Mouse (Mus musculus) heart, postnatal 0 days (tissue): ENCODE data around the gene Mrpl48. TPM values are rescaled to one million over a fixed set of nuclear protein-coding genes. Genes with fewer than 3 reads are reported as not detected.

Source experiments
- ATAC-seq: fragments of 200-750 bp; cut with Nextera tagmentation; 2 replicates; pipeline ENCODE4 v1.8.0; 2017; ENCODE audit warnings: low read depth, moderate number of reproducible peaks, moderate library complexity; ENCODE audit not compliant: insufficient read depth
- DNase-seq: peaks from one replicate; pipeline ENCODE4 v3.0.0-alpha.2; 2016; ENCODE audit warnings: low spot score
- H3K27ac ChIP-seq: fragments of 300-500 bp; sonication (generic); 2 replicates; pipeline ENCODE4 v1.5.1; 2014; ENCODE audit warnings: low read depth, mild to moderate bottlenecking
- H3K27me3 ChIP-seq: fragments of 300-500 bp; sonication (generic); 2 replicates; pipeline ENCODE4 v1.6.1; 2014; ENCODE audit warnings: low read length, mixed read lengths; ENCODE audit not compliant: control insufficient read depth, insufficient read depth
- H3K36me3 ChIP-seq: fragments of 300-500 bp; sonication (generic); replicated peaks from 2 replicates; pipeline ENCODE4 v1.6.1; 2014; ENCODE audit warnings: low read length, mixed read lengths; ENCODE audit not compliant: control insufficient read depth, insufficient read depth
- H3K4me1 ChIP-seq: fragments of 300-500 bp; sonication (generic); 2 replicates; pipeline ENCODE4 v1.6.1; 2014; ENCODE audit warnings: antibody characterized with exemption; ENCODE audit not compliant: control insufficient read depth, insufficient read depth
- H3K4me2 ChIP-seq: fragments of 300-500 bp; sonication (generic); 2 replicates; pipeline ENCODE4 v1.6.1; 2014; ENCODE audit warnings: low read depth, mild to moderate bottlenecking, low read length, moderate library complexity
- H3K4me3 ChIP-seq: fragments of 300-500 bp; sonication (generic); 2 replicates; pipeline ENCODE4 v1.5.1; 2014; ENCODE audit warnings: low read depth, low read length
- H3K9ac ChIP-seq: fragments of 300-500 bp; sonication (generic); replicated peaks from 2 replicates; pipeline ENCODE4 v1.6.1; 2014; ENCODE audit warnings: low read depth, low read length, mixed read lengths
- H3K9me3 ChIP-seq: fragments of 300-500 bp; sonication (generic); replicated peaks from 2 replicates; pipeline ENCODE4 v1.6.1; 2016; ENCODE audit warnings: low read length; ENCODE audit not compliant: control insufficient read depth
- CTCF ChIP-seq: IDR thresholded peaks from 2 replicates; pipeline ENCODE4 v1.5.1; 2016; ENCODE audit warnings: antibody characterized with exemption, control low read depth, low read depth
- EP300 ChIP-seq: IDR thresholded peaks from 2 replicates; pipeline ENCODE4 v1.6.1; 2016; ENCODE audit warnings: antibody characterized with exemption, low read depth
- WGBS: fragments of 180-500 bp; shearing (Covaris S2); extraction: QIAGEN DNeasy Blood & Tissue Kit; methylation state at CpG from one replicate; pipeline ENCODE4 v1.1.7; 2014; 5-methylcytosine and 5-hydroxymethylcytosine counted together
- polyA plus RNA-seq: library from polyadenylated mRNA; unstranded; fragments of >200 nt; fragmentation: Nextera tagmentation; extraction: Ambion mirVana; gene quantifications from 2 replicates; pipeline ENCODE4 v1.2.1, GENCODE M21; 2015
- total RNA-seq: library from RNA; depleted of rRNA; stranded (reverse); fragments of >200 nt; gene quantifications from 2 replicates; pipeline ENCODE4 v1.2.3, GENCODE M21; 2014; ENCODE audit warnings: low replicate concordance

Mrpl48 gene
- total and polyA plus RNA-seq, 2 experiments from 2014 or later: 32.6 to 119 TPM

DNA sequence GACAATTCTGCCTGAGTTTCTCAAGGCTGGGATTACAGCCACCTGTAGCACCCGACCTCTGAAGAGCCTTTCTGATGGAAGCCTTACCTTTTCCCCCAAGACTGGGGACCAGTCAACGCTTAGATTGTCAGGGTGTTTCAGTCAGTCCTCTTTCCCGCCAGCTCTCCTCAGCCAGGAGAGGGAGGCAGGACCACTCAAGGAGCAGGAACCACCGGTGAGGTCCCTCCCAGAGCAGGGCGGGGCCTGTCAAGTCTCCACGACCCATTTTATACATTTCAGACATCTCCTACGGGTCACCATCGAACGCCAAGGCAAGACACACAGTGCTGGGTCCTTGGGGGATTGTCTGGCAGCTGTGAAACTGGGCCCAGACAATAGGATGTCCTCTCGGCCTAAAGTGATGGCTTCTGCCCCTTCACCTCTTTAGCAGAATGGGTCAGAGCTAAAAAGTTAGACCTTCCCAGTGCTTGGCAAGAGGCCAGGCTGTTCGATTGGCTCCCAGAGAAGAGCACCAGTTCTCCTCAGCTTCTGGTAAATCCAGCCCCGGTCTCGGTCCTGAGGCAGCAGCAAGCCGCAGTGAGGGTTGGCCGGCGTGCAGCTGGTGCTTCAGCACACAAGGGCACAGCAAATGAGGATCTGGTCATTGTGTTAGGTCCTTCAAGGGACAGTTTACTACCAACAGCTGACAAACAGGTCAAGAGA lies 107.7 kb downstream of the Mrpl48 start:
- Histone ChIP-seq H3K4me1 (peaks cover 13% of the 10 kb centered on the region), H3K9ac (no peak overlapping the region), H3K27me3 (no peaks in the 10 kb centered on the region), H3K36me3 (peaks cover 25% of the 10 kb centered on the region; the same call in 1 of the 2 replicates), H3K27ac (no peak overlapping the region), H3K4me2 (no peak overlapping the region), H3K9me3 (no peaks in the 10 kb centered on the region), H3K4me3 (no peak overlapping the region)
- DNase-seq: no peak
- no peak for ATAC-seq
- peak; percentile 48; the same call in 1 of the 2 replicates for TF ChIP-seq EP300
- TF ChIP-seq CTCF: no peak
- WGBS: 63% methylated on average over 16 of the region's 16 CpGs

DNA sequence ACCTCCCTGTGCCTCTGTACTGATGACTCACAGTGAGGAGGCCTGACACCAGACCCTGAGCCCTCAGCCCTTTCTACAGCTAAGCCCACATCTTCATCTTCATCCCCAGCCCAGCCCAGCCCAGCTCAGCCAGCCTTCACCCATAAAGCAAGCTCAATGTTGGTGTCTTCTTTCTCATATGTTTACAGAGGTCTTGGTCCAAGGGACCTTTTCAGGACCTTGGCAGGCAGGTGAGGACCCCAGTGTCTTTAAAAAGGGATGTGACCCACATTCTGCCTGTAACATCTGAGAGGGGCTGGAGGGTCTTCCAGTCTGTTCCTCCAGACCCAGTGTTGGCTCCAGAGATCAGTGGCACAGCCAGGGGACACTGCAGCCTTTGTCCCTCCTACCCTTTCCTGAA lies 108.6 kb downstream of the Mrpl48 start:
- H3K4me3 ChIP-seq: no peak overlapping the region
- no peak for ATAC-seq
- TF ChIP-seq CTCF: no peak
- TF ChIP-seq EP300: no peak

DNA sequence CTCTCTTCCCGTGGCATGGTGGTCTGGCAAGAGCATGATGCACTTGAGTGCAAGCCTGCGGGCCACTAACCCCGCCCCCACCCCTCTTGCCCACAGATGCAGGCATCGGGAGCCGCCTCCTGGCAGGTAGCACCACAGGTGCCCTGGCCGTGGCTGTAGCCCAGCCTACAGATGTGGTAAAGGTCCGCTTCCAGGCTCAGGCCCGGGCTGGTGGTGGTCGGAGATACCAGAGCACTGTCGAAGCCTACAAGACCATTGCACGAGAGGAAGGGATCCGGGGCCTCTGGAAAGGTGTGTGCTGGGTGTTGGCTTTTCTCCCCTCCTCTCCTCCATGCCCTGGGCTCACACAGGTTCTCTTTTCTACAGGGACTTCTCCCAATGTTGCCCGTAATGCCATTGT lies 110.1 kb downstream of the Mrpl48 start:
- Histone ChIP-seq H3K27me3 (no peaks in the 10 kb centered on the region), H3K27ac (no peak overlapping the region), H3K9me3 (no peaks in the 10 kb centered on the region), H3K36me3 (peaks cover 25% of the 10 kb centered on the region; the same call in 1 of the 2 replicates), H3K4me1 (peaks cover 21% of the 10 kb centered on the region), H3K4me3 (no peak overlapping the region), H3K4me2 (no peak overlapping the region), H3K9ac (no peak overlapping the region)
- 90% methylated on average over 13 of the region's 13 CpGs for WGBS
- DNase-seq (no peak), ATAC-seq (no peak)
- no peak for TF ChIP-seq CTCF
- TF ChIP-seq EP300: no peak

More for the DNA sequence above, 108.6 kb downstream of the Mrpl48 start:
- H3K4me2 ChIP-seq: no peak overlapping the region
- no peak overlapping the region for H3K27ac ChIP-seq
- peaks cover 16% of the 10 kb centered on the region for H3K4me1 ChIP-seq
- no peak for DNase-seq
- peaks cover 25% of the 10 kb centered on the region; the same call in 1 of the 2 replicates for H3K36me3 ChIP-seq
- no peak overlapping the region for H3K9ac ChIP-seq
- no peaks in the 10 kb centered on the region for H3K27me3 ChIP-seq
- no peaks in the 10 kb centered on the region for H3K9me3 ChIP-seq

DNA sequence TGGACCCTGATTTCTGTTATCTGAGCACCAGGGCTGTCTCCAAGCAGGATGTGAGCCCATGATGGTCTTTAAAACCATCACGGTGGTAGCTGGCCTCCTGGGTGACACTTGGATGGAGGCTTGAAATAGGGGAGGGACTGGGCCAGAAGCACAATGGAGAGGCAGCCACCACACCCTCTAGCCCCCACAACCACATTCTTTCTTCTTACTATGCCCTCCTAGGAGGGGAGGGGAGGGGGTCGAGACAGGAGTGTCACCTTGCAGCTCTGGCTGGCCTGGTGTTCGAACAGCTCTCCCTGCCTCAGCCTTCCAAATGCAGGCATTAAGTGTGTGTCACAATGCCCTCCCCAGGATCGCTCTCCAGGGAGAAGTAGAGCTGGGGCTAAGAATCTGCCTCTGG lies 110.7 kb downstream of the Mrpl48 start:
- Histone ChIP-seq H3K9me3 (no peaks in the 10 kb centered on the region), H3K36me3 (peaks cover 25% of the 10 kb centered on the region; the same call in 1 of the 2 replicates), H3K9ac (no peak overlapping the region), H3K27me3 (no peaks in the 10 kb centered on the region), H3K4me2 (no peak overlapping the region), H3K4me1 (peaks cover 21% of the 10 kb centered on the region), H3K4me3 (no peak overlapping the region), H3K27ac (no peak overlapping the region)
- 71% methylated on average over 4 of the region's 4 CpGs for WGBS
- DNase-seq (no peak), ATAC-seq (no peak)
- TF ChIP-seq EP300 (no peak), CTCF (no peak)

DNA sequence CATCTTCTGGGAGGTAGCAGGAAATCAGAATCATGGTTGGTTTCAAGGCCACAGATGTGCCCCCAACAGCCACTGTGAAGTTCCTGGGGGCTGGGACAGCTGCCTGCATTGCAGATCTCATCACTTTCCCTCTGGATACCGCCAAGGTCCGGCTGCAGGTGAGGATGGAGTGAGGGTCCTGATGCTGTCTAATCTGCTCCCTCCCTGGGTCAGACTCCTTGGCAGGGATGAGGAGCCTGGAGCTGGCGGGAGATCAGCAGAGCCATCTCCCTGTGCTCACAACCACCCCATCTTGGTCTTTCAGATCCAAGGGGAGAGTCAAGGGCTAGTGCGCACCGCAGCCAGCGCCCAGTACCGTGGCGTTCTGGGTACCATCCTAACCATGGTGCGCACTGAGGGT lies 111.3 kb downstream of the Mrpl48 start:
- TF ChIP-seq CTCF: no peak
- TF ChIP-seq EP300: no peak
- WGBS: 93% methylated on average over 9 of the region's 9 CpGs
- no peaks in the 10 kb centered on the region for H3K9me3 ChIP-seq
- H3K4me2 ChIP-seq: no peak overlapping the region
- no peaks in the 10 kb centered on the region for H3K27me3 ChIP-seq
- no peak overlapping the region for H3K27ac ChIP-seq
- no peak overlapping the region for H3K4me3 ChIP-seq
- DNase-seq (no peak), ATAC-seq (no peak)
- H3K4me1 ChIP-seq: peaks cover 21% of the 10 kb centered on the region
- H3K9ac ChIP-seq: no peak overlapping the region
- peaks cover 25% of the 10 kb centered on the region; the same call in 1 of the 2 replicates for H3K36me3 ChIP-seq
